Mouse (Mus musculus): ENCODE measurements around the gene Capn12. TPM values are rescaled to one million over a fixed set of nuclear protein-coding genes. Genes with fewer than 3 reads are reported as not detected.
"Not testable (repeated sequence)": the region's sequence is repeated elsewhere in the genome, so short reads cannot be mapped to it uniquely, and the experiment has no call there.

Gene Capn12
- total RNA-seq, 2 experiments from 2014 or later = 0.32 to 0.66 TPM

- DNase-seq (ENCODE audit: low spot score in 2 of 2) = no peak
- intact Hi-C loops (cut with DNase I) = no loop called here
Measured at GRCm38 (mm10) chr7:28874565-28874964, 6.7 kb upstream of the Capn12 start.

- DNase-seq (ENCODE audit: low spot score in 2 of 2) = no peak
- intact Hi-C loops (cut with DNase I) = no loop called here
Measured at GRCm38 (mm10) chr7:28876099-28876498, 5.1 kb upstream of the Capn12 start.

GRCm38 (mm10) chr7:28877155-28877554 is 4.1 kb upstream of the Capn12 start:
- DNase-seq (ENCODE audit: low spot score in 2 of 2) = no peak
- intact Hi-C loops (cut with DNase I) = no loop called here

- intact Hi-C loops (cut with DNase I) = no loop called here
- DNase-seq (ENCODE audit: low spot score in 2 of 2) = no peak
Measured at GRCm38 (mm10) chr7:28877856-28878255, 3.4 kb upstream of the Capn12 start.

- DNase-seq (ENCODE audit: low spot score in 2 of 2) = no peak
- intact Hi-C loops (cut with DNase I) = no loop called here
Measured at GRCm38 (mm10) chr7:28879606-28880005, 1.6 kb upstream of the Capn12 start.

- DNase-seq (ENCODE audit: low spot score in 2 of 2) = no peak
- intact Hi-C loops (cut with DNase I) = no loop called here
Measured at GRCm38 (mm10) chr7:28880554-28880953, 668 bp upstream of the Capn12 start.

GRCm38 (mm10) chr7:28883039-28883438 is 1.8 kb downstream of the Capn12 start:
- intact Hi-C loops (cut with DNase I) = no loop called here
- DNase-seq (ENCODE audit: low spot score in 2 of 2) = no peak

GRCm38 (mm10) chr7:28883704-28884103 is 2.5 kb downstream of the Capn12 start:
- DNase-seq (ENCODE audit: low spot score in 2 of 2); intact Hi-C loops (cut with DNase I): not testable (repeated sequence)

- DNase-seq (ENCODE audit: low spot score in 2 of 2) = no peak
- intact Hi-C loops (cut with DNase I) = no loop called here
Measured at GRCm38 (mm10) chr7:28886486-28886885, 5.3 kb downstream of the Capn12 start.

GRCm38 (mm10) chr7:28888701-28889161 is 7.5 kb downstream of the Capn12 start:
- intact Hi-C loops (cut with DNase I) = no loop called here
- DNase-seq (ENCODE audit: low spot score in 2 of 2) = no peak

GRCm38 (mm10) chr7:28892601-28893000 is 11.4 kb downstream of the Capn12 start:
- intact Hi-C loops (cut with DNase I) = no loop called here
- no peak for DNase-seq (ENCODE audit: low spot score in 2 of 2)

- intact Hi-C loops (cut with DNase I) = no loop called here
- no peak for DNase-seq (ENCODE audit: low spot score in 2 of 2)
Measured at GRCm38 (mm10) chr7:28893643-28894265, 12.5 kb downstream of the Capn12 start.

- intact Hi-C loops (cut with DNase I) = no loop called here
- DNase-seq (ENCODE audit: low spot score in 2 of 2) = no peak
Measured at GRCm38 (mm10) chr7:28894942-28895341, 13.7 kb downstream of the Capn12 start.

- intact Hi-C loops (cut with DNase I) = no loop called here
Measured at GRCm38 (mm10) chr7:28897661-28898060, 16.4 kb downstream of the Capn12 start.

GRCm38 (mm10) chr7:28899972-28900371 is 18.8 kb downstream of the Capn12 start:
- DNase-seq (ENCODE audit: low spot score in 2 of 2) = no peak
- intact Hi-C loops (cut with DNase I) = loop anchor here (5.0 kb wide), 1 partner anchor 73 kb away; the partner anchor contains the start of gene Ech1

More at GRCm38 (mm10) chr7:28897661-28898060, 16.4 kb downstream of the Capn12 start:
- DNase-seq (ENCODE audit: low spot score in 2 of 2) = no peak

- DNase-seq (ENCODE audit: low spot score in 2 of 2) = peak in 1 of 2 experiments; percentile 58
- intact Hi-C loops (cut with DNase I) = loop anchor here (2.0 to 5.0 kb wide), 2 partner anchors 59 to 74 kb away; partner anchors contain the start of gene Ech1
Measured at GRCm38 (mm10) chr7:28901311-28902125, 20.3 kb downstream of the Capn12 start.

GRCm38 (mm10) chr7:28902180-28902579 is 21.0 kb downstream of the Capn12 start:
- DNase-seq (ENCODE audit: low spot score in 2 of 2) = no peak
- intact Hi-C loops (cut with DNase I) = loop anchor here (2.0 to 5.0 kb wide), 2 partner anchors 59 to 75 kb away; partner anchors contain the start of gene Ech1

GRCm38 (mm10) chr7:28902809-28903208 is 21.6 kb downstream of the Capn12 start:
- intact Hi-C loops (cut with DNase I) = loop anchor here (1.0 to 5.0 kb wide), 3 partner anchors 19 to 76 kb away; partner anchors contain the start of gene Ech1
- peak; percentile 60 to 95 for DNase-seq (ENCODE audit: low spot score in 2 of 2)

GRCm38 (mm10) chr7:28903778-28904177 is 22.6 kb downstream of the Capn12 start:
- peak; percentile 79 to 97 for DNase-seq (ENCODE audit: low spot score in 2 of 2)
- intact Hi-C loops (cut with DNase I) = loop anchor here (1.0 to 5.0 kb wide), 3 partner anchors 19 to 76 kb away; partner anchors contain the start of gene Ech1

GRCm38 (mm10) chr7:28907195-28907594 is 26.0 kb downstream of the Capn12 start:
- intact Hi-C loops (cut with DNase I) = no loop called here
- no peak for DNase-seq (ENCODE audit: low spot score in 2 of 2)
